Mouse (Mus musculus): Measurements from ENCODE around the gene Gucy2c.

DNA sequence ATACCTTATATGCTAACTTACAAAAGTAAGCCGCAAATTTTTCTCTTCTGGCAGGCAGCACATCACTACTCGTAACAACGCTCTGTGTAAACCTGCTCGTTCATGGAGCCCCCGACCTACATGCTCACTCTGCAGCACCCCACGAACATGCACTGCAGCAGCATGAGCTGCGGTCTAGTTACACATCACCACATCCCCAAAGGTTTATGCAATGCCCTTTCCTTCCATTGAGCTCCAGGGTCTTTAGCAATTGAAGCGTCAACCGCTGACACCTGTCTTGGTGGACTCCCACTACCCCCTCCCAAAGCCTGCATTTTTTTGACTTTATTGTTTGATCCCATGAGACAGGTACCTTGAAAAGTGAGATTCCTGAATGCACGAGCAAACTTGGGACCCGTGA is 31.0 kb downstream of the Gucy2c start:
- TF ChIP-seq CTCF (IDR thresholded peaks at IDR 0.05; ENCODE audit: control insufficient read depth, insufficient read depth, low read length) (no peak), POLR2A (IDR thresholded peaks at IDR 0.05; ENCODE audit: borderline replicate concordance, control insufficient read depth, low read depth, low read length) (no peak)
